Mouse (Mus musculus): ENCODE data around the gene Ppp1r9b. TPM values are rescaled to one million over a fixed set of nuclear protein-coding genes. Genes with fewer than 3 reads are reported as not detected.

Ppp1r9b gene
- polyA plus RNA-seq, 1 experiment, result 14.6 TPM

DNA sequence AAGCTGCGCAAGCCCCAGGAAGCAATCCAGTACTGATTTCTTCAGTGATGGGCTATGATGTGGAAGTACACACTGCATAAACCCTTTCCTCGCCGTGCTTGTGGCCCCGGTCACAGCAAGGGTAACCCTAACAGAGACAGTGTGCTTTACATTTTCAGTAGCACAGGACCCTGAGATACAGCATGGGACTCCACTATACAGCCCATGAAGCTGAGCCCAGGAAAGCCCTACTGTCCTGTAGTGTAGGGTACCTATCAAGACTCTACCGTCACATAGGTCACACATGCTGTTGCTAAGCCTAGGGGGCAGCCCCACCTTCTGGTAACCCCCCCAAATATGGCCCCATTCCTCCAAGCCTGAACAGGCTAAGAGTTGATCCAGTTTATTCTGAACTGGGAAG is 45.7 kb downstream of the Ppp1r9b start:
- Histone ChIP-seq H3K36me3 (ENCODE audit: control insufficient read depth, insufficient read depth, low read length) (peaks cover 1% of the 10 kb centered on the region; the same call in 1 of the 2 replicates), H3K4me3 (ENCODE audit: control insufficient read depth, low read depth, low read length) (no peak overlapping the region), H3K4me1 (ENCODE audit: control insufficient read depth, insufficient read depth, low read length) (peaks cover 16% of the 10 kb centered on the region), H3K27ac (ENCODE audit: control insufficient read depth, insufficient read depth, low read depth, low read length) (no peak overlapping the region), H3K27me3 (ENCODE audit: control insufficient read depth, insufficient read depth, low read length) (no peaks in the 10 kb centered on the region)
- TF ChIP-seq POLR2A (IDR thresholded peaks at IDR 0.05; ENCODE audit: control insufficient read depth, low read depth, low read length), result no peak
- no peak for TF ChIP-seq CTCF (IDR thresholded peaks at IDR 0.05; ENCODE audit: control insufficient read depth, insufficient read depth, insufficient replicate concordance, low read depth, low read length)

DNA sequence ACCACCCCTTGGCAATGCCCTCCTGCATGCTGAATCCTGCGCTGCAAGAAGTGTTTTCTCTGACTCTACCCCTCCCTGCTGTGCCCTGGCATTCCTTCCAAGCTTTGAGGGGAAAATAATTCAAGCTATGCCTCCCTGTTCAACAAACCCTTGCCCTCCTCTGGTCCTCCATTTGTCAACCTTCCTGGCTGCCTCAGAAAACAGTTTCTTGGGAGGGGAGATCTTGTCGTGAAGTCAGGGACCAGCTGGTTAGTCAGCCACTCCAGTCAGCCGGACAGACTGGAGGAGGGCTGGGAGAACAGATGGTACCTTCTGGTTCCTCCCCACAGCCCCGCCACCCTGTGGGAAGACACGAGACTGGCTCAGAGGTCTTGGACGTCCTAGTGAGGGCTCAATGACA is 46.5 kb downstream of the Ppp1r9b start:
- peaks cover 16% of the 10 kb centered on the region for H3K4me1 ChIP-seq (ENCODE audit: control insufficient read depth, insufficient read depth, low read length)
- H3K36me3 ChIP-seq (ENCODE audit: control insufficient read depth, insufficient read depth, low read length), result no peaks in the 10 kb centered on the region
- H3K27ac ChIP-seq (ENCODE audit: control insufficient read depth, insufficient read depth, low read depth, low read length), result no peak overlapping the region
- H3K27me3 ChIP-seq (ENCODE audit: control insufficient read depth, insufficient read depth, low read length), result no peaks in the 10 kb centered on the region
- TF ChIP-seq POLR2A (IDR thresholded peaks at IDR 0.05; ENCODE audit: control insufficient read depth, low read depth, low read length) (no peak), CTCF (IDR thresholded peaks at IDR 0.05; ENCODE audit: control insufficient read depth, insufficient read depth, insufficient replicate concordance, low read depth, low read length) (no peak)
- no peak overlapping the region for H3K4me3 ChIP-seq (ENCODE audit: control insufficient read depth, low read depth, low read length)

DNA sequence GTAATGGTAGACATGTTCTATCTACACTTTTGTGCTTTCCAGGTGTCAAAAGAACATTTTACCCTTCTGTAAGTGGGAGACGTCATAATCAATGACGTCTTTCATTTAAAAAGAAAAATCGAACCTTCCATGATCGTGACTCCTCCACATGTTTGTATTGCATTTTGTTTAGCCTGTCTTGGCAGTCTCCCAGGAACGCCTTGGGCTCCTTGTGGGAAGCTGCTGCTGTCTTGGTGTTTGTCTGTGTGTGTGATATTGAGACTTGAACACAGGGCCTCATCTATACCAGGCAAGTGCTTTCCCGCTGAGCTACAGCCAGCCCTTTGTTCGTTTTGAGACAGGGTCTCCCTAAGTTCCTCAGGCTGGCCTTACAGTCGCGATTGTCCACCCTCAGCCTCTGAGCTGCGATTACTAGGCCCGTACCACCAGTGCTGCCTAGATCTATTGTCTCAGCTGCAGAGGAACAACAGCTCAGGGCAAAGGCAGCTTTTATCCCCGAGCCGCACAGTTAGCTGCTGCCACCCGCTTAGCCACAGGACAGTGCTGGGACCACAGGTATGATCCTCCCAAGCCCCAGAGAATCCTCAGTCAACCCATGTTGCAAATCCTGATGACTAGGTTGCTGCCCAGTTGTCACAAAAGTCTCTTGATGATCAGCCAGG is 47.5 kb downstream of the Ppp1r9b start:
- no peaks in the 10 kb centered on the region for H3K27me3 ChIP-seq (ENCODE audit: control insufficient read depth, insufficient read depth, low read length)
- no peak overlapping the region for H3K4me3 ChIP-seq (ENCODE audit: control insufficient read depth, low read depth, low read length)
- H3K4me1 ChIP-seq (ENCODE audit: control insufficient read depth, insufficient read depth, low read length), result peaks cover 16% of the 10 kb centered on the region
- H3K36me3 ChIP-seq (ENCODE audit: control insufficient read depth, insufficient read depth, low read length), result no peaks in the 10 kb centered on the region
- no peak for TF ChIP-seq POLR2A (IDR thresholded peaks at IDR 0.05; ENCODE audit: control insufficient read depth, low read depth, low read length)
- TF ChIP-seq CTCF (IDR thresholded peaks at IDR 0.05; ENCODE audit: control insufficient read depth, insufficient read depth, insufficient replicate concordance, low read depth, low read length), result no peak
- no peak overlapping the region for H3K27ac ChIP-seq (ENCODE audit: control insufficient read depth, insufficient read depth, low read depth, low read length)

GRCm38 (mm10) chr11:95038818-95039655 is 48.2 kb downstream of the Ppp1r9b start:
- Histone ChIP-seq H3K4me3 (ENCODE audit: control insufficient read depth, low read depth, low read length) (no peak overlapping the region), H3K36me3 (ENCODE audit: control insufficient read depth, insufficient read depth, low read length) (no peaks in the 10 kb centered on the region), H3K27ac (ENCODE audit: control insufficient read depth, insufficient read depth, low read depth, low read length) (peak overlapping the region; percentile 54; the same call in 1 of the 2 replicates), H3K27me3 (ENCODE audit: control insufficient read depth, insufficient read depth, low read length) (no peaks in the 10 kb centered on the region), H3K4me1 (ENCODE audit: control insufficient read depth, insufficient read depth, low read length) (peaks cover 16% of the 10 kb centered on the region)
- TF ChIP-seq POLR2A (IDR thresholded peaks at IDR 0.05; ENCODE audit: control insufficient read depth, low read depth, low read length) (no peak), CTCF (IDR thresholded peaks at IDR 0.05; ENCODE audit: control insufficient read depth, insufficient read depth, insufficient replicate concordance, low read depth, low read length) (no peak)

DNA sequence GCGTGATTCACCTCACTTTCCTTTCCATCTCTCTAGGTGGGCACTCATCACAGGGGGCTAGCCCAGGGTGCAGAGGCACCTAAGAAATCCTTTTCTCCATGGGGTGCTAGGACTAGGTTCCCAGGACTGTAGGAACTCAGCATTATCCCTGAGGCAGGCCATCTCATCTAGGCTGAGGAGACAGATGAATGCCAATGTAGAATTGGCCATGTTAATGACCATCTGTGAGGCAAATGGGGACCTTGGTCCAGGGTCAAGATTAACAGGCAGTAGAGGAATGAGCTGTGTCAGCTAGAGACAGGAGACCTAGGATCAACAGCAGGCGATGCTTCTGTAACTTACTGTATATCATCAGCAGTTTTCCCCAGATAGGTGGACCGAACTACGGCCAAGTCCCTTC is 48.9 kb downstream of the Ppp1r9b start:
- Histone ChIP-seq H3K27ac (ENCODE audit: control insufficient read depth, insufficient read depth, low read depth, low read length) (peak overlapping the region; percentile 51; the same call in 1 of the 2 replicates), H3K4me3 (ENCODE audit: control insufficient read depth, low read depth, low read length) (peak overlapping the region; percentile 94), H3K27me3 (ENCODE audit: control insufficient read depth, insufficient read depth, low read length) (no peaks in the 10 kb centered on the region), H3K4me1 (ENCODE audit: control insufficient read depth, insufficient read depth, low read length) (peaks cover 16% of the 10 kb centered on the region), H3K36me3 (ENCODE audit: control insufficient read depth, insufficient read depth, low read length) (no peaks in the 10 kb centered on the region)
- TF ChIP-seq POLR2A (IDR thresholded peaks at IDR 0.05; ENCODE audit: control insufficient read depth, low read depth, low read length), result no peak
- TF ChIP-seq CTCF (IDR thresholded peaks at IDR 0.05; ENCODE audit: control insufficient read depth, insufficient read depth, insufficient replicate concordance, low read depth, low read length), result no peak

DNA sequence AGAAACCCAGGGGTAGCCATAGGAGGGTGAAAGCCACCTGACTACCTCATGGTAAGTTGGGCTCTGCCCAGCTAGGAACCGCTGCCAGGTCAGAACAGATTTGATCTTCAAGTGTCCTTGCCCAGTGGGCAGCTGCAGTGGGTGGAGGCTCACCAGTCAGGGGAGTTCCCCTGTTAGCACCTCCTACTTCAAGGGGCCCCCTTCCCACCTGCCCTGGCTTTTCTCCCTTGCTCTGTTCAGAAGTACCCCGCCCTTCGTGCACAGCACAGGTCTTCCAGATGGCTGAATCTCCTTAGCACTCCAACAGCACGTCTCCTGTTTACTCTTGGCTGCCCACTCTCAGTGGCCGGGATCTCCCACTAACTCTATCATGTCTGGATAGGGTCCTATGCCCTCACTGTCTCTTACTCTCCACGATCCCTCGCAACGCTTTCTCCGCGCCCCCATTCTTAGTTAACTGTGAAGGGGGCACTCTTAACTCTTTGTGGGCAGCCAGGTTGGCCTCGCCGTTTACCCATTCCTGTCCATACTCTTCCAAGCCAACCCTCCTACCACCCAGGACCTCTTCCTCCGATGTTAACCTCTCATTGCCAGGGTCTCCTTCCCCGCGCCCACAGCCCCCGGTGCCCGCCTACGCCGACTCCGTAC is 49.8 kb downstream of the Ppp1r9b start:
- H3K4me3 ChIP-seq (ENCODE audit: control insufficient read depth, low read depth, low read length), result peak overlapping the region; percentile 94
- no peaks in the 10 kb centered on the region for H3K27me3 ChIP-seq (ENCODE audit: control insufficient read depth, insufficient read depth, low read length)
- H3K36me3 ChIP-seq (ENCODE audit: control insufficient read depth, insufficient read depth, low read length), result no peaks in the 10 kb centered on the region
- peaks cover 16% of the 10 kb centered on the region for H3K4me1 ChIP-seq (ENCODE audit: control insufficient read depth, insufficient read depth, low read length)
- H3K27ac ChIP-seq (ENCODE audit: control insufficient read depth, insufficient read depth, low read depth, low read length), result peak overlapping the region; percentile 62
- TF ChIP-seq POLR2A (IDR thresholded peaks at IDR 0.05; ENCODE audit: control insufficient read depth, low read depth, low read length) (no peak), CTCF (IDR thresholded peaks at IDR 0.05; ENCODE audit: control insufficient read depth, insufficient read depth, insufficient replicate concordance, low read depth, low read length) (no peak)

GRCm38 (mm10) chr11:95041139-95041609 is 50.3 kb downstream of the Ppp1r9b start, which contains the start of gene Pdk2:
Gene Pdk2 (minus strand): TSS chr11:95041354.
- peaks cover 16% of the 10 kb centered on the region for H3K4me1 ChIP-seq (ENCODE audit: control insufficient read depth, insufficient read depth, low read length)
- TF ChIP-seq POLR2A (IDR thresholded peaks at IDR 0.05; ENCODE audit: control insufficient read depth, low read depth, low read length) (peak; percentile 75), CTCF (IDR thresholded peaks at IDR 0.05; ENCODE audit: control insufficient read depth, insufficient read depth, insufficient replicate concordance, low read depth, low read length) (no peak)
- peak within 1 kb of the TSS; percentile 62 for H3K27ac ChIP-seq (ENCODE audit: control insufficient read depth, insufficient read depth, low read depth, low read length)

More at GRCm38 (mm10) chr11:95041139-95041609, 50.3 kb downstream of the Ppp1r9b start, which contains the start of gene Pdk2:
- Histone ChIP-seq H3K27me3 (ENCODE audit: control insufficient read depth, insufficient read depth, low read length) (no peaks in the 10 kb centered on the region), H3K4me3 (ENCODE audit: control insufficient read depth, low read depth, low read length) (peak within 1 kb of the TSS; percentile 94), H3K36me3 (ENCODE audit: control insufficient read depth, insufficient read depth, low read length) (no peaks in the 10 kb centered on the region)

Data from testis, adult 2 months (tissue).